Mouse (Mus musculus) limb, embryonic 15.5 days (tissue): ENCODE data around the gene 4933406M09Rik. TPM values are rescaled to one million over a fixed set of nuclear protein-coding genes. Genes with fewer than 3 reads are reported as not detected.

ENCODE experiments used
- ATAC-seq: fragments of 200-750 bp; cut with Nextera tagmentation; 2 replicates; pipeline ENCODE4 v1.8.0; 2017; ENCODE audit warnings: low read depth, moderate TSS enrichment; ENCODE audit not compliant: insufficient number of reproducible peaks, low FRiP score, low TSS enrichment
- H3K27ac ChIP-seq: fragments of 300-500 bp; sonication (generic); 2 replicates; pipeline ENCODE4 v1.5.1; 2015; ENCODE audit warnings: moderate library complexity, mild to moderate bottlenecking, inconsistent platforms
- H3K27me3 ChIP-seq: fragments of 300-500 bp; sonication (generic); 2 replicates; pipeline ENCODE4 v1.6.1; 2015; ENCODE audit warnings: inconsistent platforms
- H3K36me3 ChIP-seq: fragments of 300-500 bp; sonication (generic); 2 replicates; pipeline ENCODE4 v1.6.1; 2015; ENCODE audit warnings: inconsistent platforms
- H3K4me1 ChIP-seq: fragments of 300-500 bp; sonication (generic); 2 replicates; pipeline ENCODE4 v1.6.1; 2015; ENCODE audit warnings: inconsistent platforms
- H3K4me2 ChIP-seq: fragments of 300-500 bp; sonication (generic); 2 replicates; pipeline ENCODE4 v1.6.1; 2015; ENCODE audit warnings: mild to moderate bottlenecking, inconsistent platforms
- H3K4me3 ChIP-seq: fragments of 300-500 bp; sonication (generic); 2 replicates; pipeline ENCODE4 v1.5.1; 2015; ENCODE audit warnings: mild to moderate bottlenecking, inconsistent platforms
- H3K9ac ChIP-seq: fragments of 300-500 bp; sonication (generic); 2 replicates; pipeline ENCODE4 v1.6.1; 2015; ENCODE audit warnings: inconsistent platforms
- H3K9me3 ChIP-seq: fragments of 300-500 bp; sonication (generic); 2 replicates; pipeline ENCODE4 v1.6.1; 2016; ENCODE audit warnings: inconsistent platforms
- whole genome bisulfite sequencing: fragments of 180-500 bp; shearing (Covaris S2); methylation state at CpG from one replicate; pipeline ENCODE4 v1.1.7; 2015; 5-methylcytosine and 5-hydroxymethylcytosine counted together
- polyA plus RNA-seq: library from polyadenylated mRNA; unstranded; fragments of >200 nt; fragmentation: Nextera tagmentation; extraction: Ambion mirVana; gene quantifications from 2 replicates; pipeline ENCODE4 v1.2.1, GENCODE M21; 2015

Gene 4933406M09Rik
- polyA plus RNA-seq, 1 experiment from 2014 or later: not detected

GRCm38 (mm10) chr1:134381795-134382625 is 3.7 kb upstream of the 4933406M09Rik start:
- no peaks in the 10 kb centered on the region for H3K9me3 ChIP-seq
- H3K27me3 ChIP-seq: no peaks in the 10 kb centered on the region
- no peak overlapping the region for H3K9ac ChIP-seq
- ATAC-seq: no peak
- H3K4me1 ChIP-seq: peaks cover 7% of the 10 kb centered on the region; the same call in 1 of the 2 replicates
- peak overlapping the region; percentile 24 for H3K4me3 ChIP-seq
- H3K36me3 ChIP-seq: no peaks in the 10 kb centered on the region
- H3K27ac ChIP-seq: no peak overlapping the region
- 4% methylated on average over 19 of the region's 19 CpGs for WGBS
- H3K4me2 ChIP-seq: peak overlapping the region; percentile 42

- H3K4me3 ChIP-seq: no peak overlapping the region
- H3K4me1 ChIP-seq: peaks cover 7% of the 10 kb centered on the region; the same call in 1 of the 2 replicates
- 82% methylated on average over 4 of the region's 4 CpGs for WGBS
- H3K36me3 ChIP-seq: no peaks in the 10 kb centered on the region
- no peak for ATAC-seq
- no peaks in the 10 kb centered on the region for H3K27me3 ChIP-seq
- H3K4me2 ChIP-seq: no peak overlapping the region
- no peak overlapping the region for H3K27ac ChIP-seq
- H3K9me3 ChIP-seq: no peaks in the 10 kb centered on the region
- H3K9ac ChIP-seq: no peak overlapping the region
Measured at GRCm38 (mm10) chr1:134384581-134384980, 1.2 kb upstream of the 4933406M09Rik start.

- Histone ChIP-seq H3K4me1 (peaks cover 7% of the 10 kb centered on the region; the same call in 1 of the 2 replicates), H3K9me3 (no peaks in the 10 kb centered on the region), H3K27me3 (no peaks in the 10 kb centered on the region), H3K9ac (no peak overlapping the region), H3K36me3 (no peaks in the 10 kb centered on the region), H3K27ac (no peak overlapping the region), H3K4me2 (no peak overlapping the region), H3K4me3 (no peak overlapping the region)
- ATAC-seq: no peak
Measured at GRCm38 (mm10) chr1:134385176-134385575, 564 bp upstream of the 4933406M09Rik start.

GRCm38 (mm10) chr1:134393827-134394226 is 8.1 kb downstream of the 4933406M09Rik start:
- Histone ChIP-seq H3K9ac (no peak overlapping the region), H3K27ac (no peak overlapping the region), H3K9me3 (no peaks in the 10 kb centered on the region), H3K27me3 (no peaks in the 10 kb centered on the region), H3K4me1 (no peaks in the 10 kb centered on the region), H3K4me3 (no peak overlapping the region), H3K4me2 (no peak overlapping the region), H3K36me3 (no peaks in the 10 kb centered on the region)
- ATAC-seq: no peak
- WGBS: 45% methylated on average over 5 of the region's 5 CpGs

GRCm38 (mm10) chr1:134398210-134398609 is 12.5 kb downstream of the 4933406M09Rik start:
- H3K27ac ChIP-seq: no peak overlapping the region
- H3K4me3 ChIP-seq: no peak overlapping the region
- no peak overlapping the region for H3K4me2 ChIP-seq
- ATAC-seq: no peak
- H3K27me3 ChIP-seq: no peaks in the 10 kb centered on the region
- 86% methylated on average over 12 of the region's 12 CpGs for WGBS
- H3K9ac ChIP-seq: no peak overlapping the region
- no peaks in the 10 kb centered on the region for H3K9me3 ChIP-seq
- no peaks in the 10 kb centered on the region for H3K36me3 ChIP-seq
- no peaks in the 10 kb centered on the region for H3K4me1 ChIP-seq

GRCm38 (mm10) chr1:134399735-134400134 is 14.0 kb downstream of the 4933406M09Rik start:
- no peaks in the 10 kb centered on the region for H3K36me3 ChIP-seq
- H3K27me3 ChIP-seq: no peaks in the 10 kb centered on the region
- 55% methylated on average over 5 of the region's 5 CpGs for WGBS
- H3K9me3 ChIP-seq: no peaks in the 10 kb centered on the region
- no peak overlapping the region for H3K4me2 ChIP-seq
- no peak overlapping the region for H3K27ac ChIP-seq
- no peak for ATAC-seq
- no peak overlapping the region for H3K4me3 ChIP-seq
- no peaks in the 10 kb centered on the region for H3K4me1 ChIP-seq
- no peak overlapping the region for H3K9ac ChIP-seq

GRCm38 (mm10) chr1:134405509-134406413 is 20.0 kb downstream of the 4933406M09Rik start, which contains the start of gene Cyb5r1:
TSS of gene Cyb5r1 (plus strand) at chr1:134405559.
- peak within 1 kb of the TSS; percentile 85 for H3K27ac ChIP-seq
- WGBS: under 1% methylated on average over 43 of the region's 43 CpGs
- H3K9ac ChIP-seq: peak within 1 kb of the TSS; percentile 72
- ATAC-seq: peak; percentile 98
- peak within 1 kb of the TSS; percentile 90 for H3K4me3 ChIP-seq
- no peaks in the 10 kb centered on the region for H3K9me3 ChIP-seq
- peaks cover 9% of the 10 kb centered on the region for H3K4me1 ChIP-seq
- H3K4me2 ChIP-seq: peak within 1 kb of the TSS; percentile 85
- no peaks in the 10 kb centered on the region for H3K27me3 ChIP-seq
- peaks cover 33% of the 10 kb centered on the region for H3K36me3 ChIP-seq

GRCm38 (mm10) chr1:134406414-134406771 is 20.7 kb downstream of the 4933406M09Rik start:
- Histone ChIP-seq H3K4me3 (peak overlapping the region; percentile 90), H3K4me2 (peak overlapping the region; percentile 85), H3K9ac (peak overlapping the region; percentile 72), H3K36me3 (peaks cover 39% of the 10 kb centered on the region), H3K9me3 (no peaks in the 10 kb centered on the region), H3K4me1 (peaks cover 9% of the 10 kb centered on the region), H3K27ac (peak overlapping the region; percentile 85), H3K27me3 (no peaks in the 10 kb centered on the region)
- no peak for ATAC-seq
- 29% methylated on average over 8 of the region's 8 CpGs for WGBS

GRCm38 (mm10) chr1:134408080-134408479 is 22.3 kb downstream of the 4933406M09Rik start:
- Histone ChIP-seq H3K36me3 (peaks cover 46% of the 10 kb centered on the region), H3K4me2 (no peak overlapping the region), H3K9me3 (no peaks in the 10 kb centered on the region), H3K27me3 (no peaks in the 10 kb centered on the region), H3K4me1 (peaks cover 9% of the 10 kb centered on the region), H3K9ac (no peak overlapping the region), H3K27ac (no peak overlapping the region), H3K4me3 (no peak overlapping the region)
- no peak for ATAC-seq
- 67% methylated on average over 8 of the region's 8 CpGs for WGBS

GRCm38 (mm10) chr1:134411706-134412629 is 26.2 kb downstream of the 4933406M09Rik start:
- no peak overlapping the region for H3K27ac ChIP-seq

GRCm38 (mm10) chr1:134414038-134414437 is 28.3 kb downstream of the 4933406M09Rik start:
- H3K4me1 ChIP-seq: peaks cover 36% of the 10 kb centered on the region
- no peak overlapping the region for H3K9ac ChIP-seq
- H3K4me2 ChIP-seq: no peak overlapping the region
- no peak for ATAC-seq
- no peaks in the 10 kb centered on the region for H3K9me3 ChIP-seq
- WGBS: 44% methylated on average over 2 of the region's 2 CpGs
- H3K27ac ChIP-seq: peak overlapping the region; percentile 96
- no peak overlapping the region for H3K4me3 ChIP-seq
- H3K36me3 ChIP-seq: peaks cover 29% of the 10 kb centered on the region
- no peaks in the 10 kb centered on the region for H3K27me3 ChIP-seq

More at GRCm38 (mm10) chr1:134411706-134412629, 26.2 kb downstream of the 4933406M09Rik start:
- Histone ChIP-seq H3K9ac (no peak overlapping the region), H3K4me1 (peaks cover 17% of the 10 kb centered on the region), H3K36me3 (peaks cover 46% of the 10 kb centered on the region), H3K27me3 (no peaks in the 10 kb centered on the region), H3K9me3 (no peaks in the 10 kb centered on the region), H3K4me3 (no peak overlapping the region), H3K4me2 (no peak overlapping the region)
- WGBS: 84% methylated on average over 9 of the region's 9 CpGs
- no peak for ATAC-seq
